Mouse (Mus musculus): ENCODE data around the gene Tgfbrap1.
"Not testable (repeated sequence)": the region's sequence is repeated elsewhere in the genome, so short reads cannot be mapped to it uniquely, and the experiment has no call there.

Tgfbrap1 gene

GRCm38 (mm10) chr1:43015153-43015685 lies 83.2 kb downstream of the Tgfbrap1 start:
- DNase-seq (ENCODE audit: low read depth): not testable (repeated sequence)

- no peak for DNase-seq (ENCODE audit: low read depth)
Measured at GRCm38 (mm10) chr1:43010461-43010860, 88.0 kb downstream of the Tgfbrap1 start.

- no peak for DNase-seq (ENCODE audit: low read depth)
Measured at GRCm38 (mm10) chr1:43006524-43006923, 91.9 kb downstream of the Tgfbrap1 start.

- DNase-seq (ENCODE audit: low read depth): no peak
Measured at GRCm38 (mm10) chr1:43006051-43006514, 92.4 kb downstream of the Tgfbrap1 start.

Data from NIH3T3 (cell line).